Mouse (Mus musculus) CH12.LX (cell line): ENCODE data around the gene Slc4a8. TPM values are rescaled to one million over a fixed set of nuclear protein-coding genes. Genes with fewer than 3 reads are reported as not detected.

Source experiments
- DNase-seq: peaks from one replicate; pipeline ENCODE4 v3.0.0-alpha.2; 2013; ENCODE audit errors: extremely low read depth
- H3K27ac ChIP-seq: 2 replicates; pipeline ENCODE4 v1.5.1; 2012; ENCODE audit warnings: low read depth, mild to moderate bottlenecking, control low read depth, moderate library complexity; ENCODE audit not compliant: insufficient read depth
- H3K27me3 ChIP-seq: replicated peaks from 2 replicates; pipeline ENCODE3; 2012; ENCODE audit warnings: inconsistent platforms
- H3K36me3 ChIP-seq, 2 experiments: replicated peaks in 1 of 2; 2 replicates each; pipeline versions ENCODE3 to v1.6.1; 2012; ENCODE audit warnings: inconsistent platforms in 1 of 2, low read length in 1 of 2, mild to moderate bottlenecking in 1 of 2, mixed read lengths in 1 of 2, moderate library complexity in 1 of 2; ENCODE audit not compliant: control insufficient read depth in 1 of 2, insufficient read depth in 1 of 2
- H3K4me1 ChIP-seq, 2 experiments: 2 replicates each; pipeline ENCODE4 v1.6.1; 2012; ENCODE audit warnings: inconsistent platforms in 1 of 2, moderate library complexity in 1 of 2; ENCODE audit not compliant: insufficient read depth in 2 of 2, control insufficient read depth in 1 of 2
- H3K4me2 ChIP-seq: 2 replicates; pipeline ENCODE4 v1.6.1; 2012; ENCODE audit warnings: low read depth, mild to moderate bottlenecking, control low read depth; ENCODE audit not compliant: poor library complexity, insufficient read depth, severe bottlenecking
- H3K4me3 ChIP-seq, 3 experiments: fragments of 150-350 bp in 1 of 3; sonication (generic) in 1 of 3; replicated peaks in 1 of 3; 2 replicates each; pipeline versions ENCODE3 to v1.5.1; 2011 to 2012; ENCODE audit warnings: low read depth in 2 of 3, low read length in 2 of 3, mild to moderate bottlenecking in 2 of 3, moderate library complexity in 2 of 3, control low read depth in 1 of 3, improper control_type of control experiment in 1 of 3, inconsistent platforms in 1 of 3, mixed read lengths in 1 of 3; ENCODE audit not compliant: poor library complexity in 1 of 3
- H3K79me2 ChIP-seq: replicated peaks from 2 replicates; pipeline ENCODE4 v1.6.1; 2012; ENCODE audit warnings: mild to moderate bottlenecking, moderate library complexity; ENCODE audit not compliant: control insufficient read depth, poor library complexity, insufficient read depth, severe bottlenecking; ENCODE audit errors: extremely low read depth
- H3K9ac ChIP-seq: 2 replicates; pipeline ENCODE4 v1.6.1; 2012; ENCODE audit warnings: low read depth, mild to moderate bottlenecking, control low read depth, moderate library complexity; ENCODE audit not compliant: insufficient read depth
- H3K9me3 ChIP-seq: replicated peaks from 2 replicates; pipeline ENCODE3; 2012; ENCODE audit warnings: low read length, inconsistent platforms, mixed read lengths
- CTCF ChIP-seq, 2 experiments: IDR thresholded peaks in 1 of 2; conservative IDR thresholded peaks in 1 of 2; 2 replicates each; pipeline ENCODE4 v1.5.1; 2011 to 2012; ENCODE audit warnings: low read depth in 2 of 2, low read length in 2 of 2, improper control_type of control experiment in 1 of 2, inconsistent platforms in 1 of 2, mild to moderate bottlenecking in 1 of 2, moderate library complexity in 1 of 2
- ELF1 ChIP-seq: IDR thresholded peaks from 2 replicates; pipeline ENCODE4 v1.6.1; 2014; ENCODE audit warnings: low read depth, mild to moderate bottlenecking, inconsistent platforms, low read length, improper control_type of control experiment
- GABPA ChIP-seq: IDR thresholded peaks from 2 replicates; pipeline ENCODE4 v1.6.1; 2012; ENCODE audit warnings: low read depth, low read length, improper control_type of control experiment, inconsistent platforms; ENCODE audit not compliant: insufficient replicate concordance
- HCFC1 ChIP-seq: IDR thresholded peaks from 2 replicates; pipeline ENCODE4 v1.6.1; 2012; ENCODE audit warnings: low read depth, mild to moderate bottlenecking, inconsistent platforms, low read length, improper control_type of control experiment
- JUN ChIP-seq: IDR thresholded peaks from 2 replicates; pipeline ENCODE4 v1.6.1; 2011; ENCODE audit warnings: low read depth, mild to moderate bottlenecking, low read length, improper control_type of control experiment, moderate library complexity; ENCODE audit not compliant: insufficient read depth
- JUND ChIP-seq: conservative IDR thresholded peaks from 2 replicates; pipeline ENCODE4 v1.6.1; 2011; ENCODE audit warnings: low read depth, low read length, improper control_type of control experiment
- MAX ChIP-seq: IDR thresholded peaks from 2 replicates; pipeline ENCODE4 v1.6.1; 2011; ENCODE audit warnings: low read length, improper control_type of control experiment
- MAZ ChIP-seq: IDR thresholded peaks from 2 replicates; pipeline ENCODE4 v1.6.1; 2012; ENCODE audit warnings: low read depth, mild to moderate bottlenecking, inconsistent platforms, low read length, improper control_type of control experiment, moderate library complexity
- MEF2A ChIP-seq: IDR thresholded peaks from 2 replicates; pipeline ENCODE4 v1.6.1; 2014; ENCODE audit warnings: low read depth, mild to moderate bottlenecking, inconsistent platforms, low read length, improper control_type of control experiment, borderline replicate concordance
- MXI1 ChIP-seq: IDR thresholded peaks from 2 replicates; pipeline ENCODE4 v1.6.1; 2011; ENCODE audit warnings: mild to moderate bottlenecking, low read depth, low read length, improper control_type of control experiment
- NELFE ChIP-seq: IDR thresholded peaks from 2 replicates; pipeline ENCODE4 v1.6.1; 2011; ENCODE audit warnings: low read depth, low read length, improper control_type of control experiment
- NRF1 ChIP-seq: IDR thresholded peaks from 2 replicates; pipeline ENCODE4 v1.6.1; 2014; ENCODE audit warnings: low read depth, mild to moderate bottlenecking, inconsistent platforms, low read length, improper control_type of control experiment, moderate library complexity
- RAD21 ChIP-seq: IDR thresholded peaks from 2 replicates; pipeline ENCODE4 v1.6.1; 2011; ENCODE audit warnings: low read depth, mild to moderate bottlenecking, low read length, improper control_type of control experiment, moderate library complexity
- RCOR1 ChIP-seq: conservative IDR thresholded peaks from 2 replicates; pipeline ENCODE4 v1.6.1; 2012; ENCODE audit warnings: low read depth, mild to moderate bottlenecking, inconsistent platforms, low read length, improper control_type of control experiment
- TBP ChIP-seq: conservative IDR thresholded peaks from 2 replicates; pipeline ENCODE4 v1.6.1; 2011; ENCODE audit warnings: low read depth, low read length, improper control_type of control experiment
- UBTF ChIP-seq: IDR thresholded peaks from 2 replicates; pipeline ENCODE4 v1.6.1; 2012; ENCODE audit warnings: low read depth, mild to moderate bottlenecking, inconsistent platforms, low read length, improper control_type of control experiment, moderate library complexity
- USF1 ChIP-seq: IDR thresholded peaks from 2 replicates; pipeline ENCODE4 v1.6.1; 2014; ENCODE audit warnings: low read depth, mild to moderate bottlenecking, inconsistent platforms, low read length, improper control_type of control experiment
- ZC3H11A ChIP-seq: IDR thresholded peaks from 2 replicates; pipeline ENCODE4 v1.6.1; 2012; ENCODE audit warnings: low read depth, mild to moderate bottlenecking, inconsistent platforms, low read length, improper control_type of control experiment
- ZKSCAN1 ChIP-seq: IDR thresholded peaks from 2 replicates; pipeline ENCODE4 v1.6.1; 2012; ENCODE audit warnings: low read depth, inconsistent platforms, low read length, improper control_type of control experiment, borderline replicate concordance
- ZMIZ1 ChIP-seq: IDR thresholded peaks from 2 replicates; pipeline ENCODE4 v1.6.1; 2012; ENCODE audit warnings: low read depth, mild to moderate bottlenecking, inconsistent platforms, low read length, improper control_type of control experiment
- dilution Hi-C: fragments of 300-500 bp; cut with MboI; formaldehyde crosslinking; loops from 2 replicates; pipeline ENCODE4 v1.14.3; 2020; ENCODE audit warnings: low sequenced_read_pairs; ENCODE audit not compliant: extremely low pct_unique_long_range_greater_than_20kb, extremely low pct_ligation_motif_present
- in situ Hi-C: fragments of 300-500 bp; cut with MboI; formaldehyde crosslinking; loops from 3 replicates; pipeline ENCODE4 v1.14.3; 2019; ENCODE audit warnings: low sequenced_read_pairs, low pct_ligation_motif_present, low pct_unique_long_range_greater_than_20kb, mixed read lengths
- polyA plus RNA-seq: library from polyadenylated mRNA; unstranded; fragments of >175 nt; gene quantifications from 2 replicates; pipeline ENCODE4 v1.2.1, GENCODE M21; 2012; ENCODE audit warnings: low read depth; ENCODE audit not compliant: insufficient read length
- total RNA-seq, 2 experiments: library from RNA; depleted of rRNA; stranded (reverse); fragments of 300-350 nt in 1 of 2; fragments of >200 nt in 1 of 2; gene quantifications; 2 replicates each; pipeline ENCODE4 v1.2.3; 2012 to 2014

Slc4a8 gene
- total and polyA plus RNA-seq, 3 experiments, result 4.7 to 9.6 (median 5.1) TPM

DNA sequence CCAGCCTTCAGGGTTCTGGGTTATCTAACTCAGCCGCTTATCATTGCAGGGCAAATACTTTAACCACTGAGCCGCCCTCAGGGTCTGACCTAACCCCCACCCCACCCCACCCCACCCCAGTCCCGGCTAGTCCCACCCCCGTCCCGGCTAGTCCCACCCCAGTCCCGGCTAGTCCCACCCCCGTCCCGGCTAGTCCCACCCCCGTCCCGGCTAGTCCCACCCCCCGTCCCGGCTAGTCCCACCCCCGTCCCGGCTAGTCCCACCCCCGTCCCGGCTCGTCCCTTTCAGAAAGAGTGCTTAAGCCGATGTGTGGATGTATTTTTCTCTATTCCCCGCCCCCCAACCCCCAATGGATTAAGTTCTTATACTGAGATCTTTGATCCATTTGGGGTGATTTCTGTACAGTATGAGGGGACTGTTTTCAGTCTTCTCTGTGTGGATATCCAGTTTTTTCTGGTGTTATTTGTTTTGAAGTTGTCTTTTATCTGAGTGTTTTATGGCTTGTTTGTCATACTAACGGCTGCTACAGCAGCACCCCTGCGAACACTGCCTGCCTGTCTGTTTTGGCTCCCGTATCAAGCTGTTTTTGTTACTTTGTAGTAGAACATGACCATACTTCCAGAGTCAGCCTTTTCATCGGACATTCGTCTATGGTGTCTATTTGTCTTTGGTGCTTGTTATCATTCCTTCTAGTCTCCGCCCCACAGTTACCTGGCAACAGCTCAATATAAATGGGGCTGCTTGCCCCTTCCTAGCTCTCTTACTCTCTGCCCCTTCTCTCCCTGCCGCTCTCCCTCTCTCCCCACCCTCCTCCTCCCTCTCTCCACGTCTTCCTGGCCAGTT, 14.2 kb upstream of the Slc4a8 start:
- dilution Hi-C loops, result no loop called here
- Histone ChIP-seq H3K36me3 (no peaks in the 10 kb centered on the region), H3K4me3 (peak overlapping the region in 1 of 3 experiments; percentile 23), H3K9me3 (no peaks in the 10 kb centered on the region), H3K9ac (peak overlapping the region; percentile 36; the same call in 1 of the 2 replicates), H3K79me2 (no peaks in the 10 kb centered on the region), H3K27ac (no peak overlapping the region), H3K4me1 (peaks cover 3 to 4% of the 10 kb centered on the region in 2 experiments; a peak in 3 of 4 replicates), H3K27me3 (peaks cover 13% of the 10 kb centered on the region), H3K4me2 (peak overlapping the region; percentile 86)
- DNase-seq, result no peak
- in situ Hi-C loops, result no loop called here
- TF ChIP-seq HCFC1, result no peak
- TF ChIP-seq RCOR1, result no peak
- no peak for TF ChIP-seq JUND
- no peak for TF ChIP-seq JUN
- no peak for TF ChIP-seq ELF1
- TF ChIP-seq NELFE, result no peak
- no peak for TF ChIP-seq ZKSCAN1
- no peak for TF ChIP-seq MAX
- no peak for TF ChIP-seq GABPA
- no peak for TF ChIP-seq RAD21
- TF ChIP-seq MEF2A, result no peak
- no peak for TF ChIP-seq MAZ

GRCm38 (mm10) chr15:100748584-100748983, 13.0 kb upstream of the Slc4a8 start:
- TF ChIP-seq NELFE (no peak), ZC3H11A (no peak), USF1 (no peak), MAX (no peak), ZMIZ1 (no peak), CTCF (conservative IDR thresholded peaks at IDR 0.05 in 1 of 2, IDR thresholded peaks at IDR 0.05 in 1 of 2; ENCODE audit: low read depth in 2 of 2, low read length in 2 of 2) (no peak), TBP (no peak), NRF1 (no peak), UBTF (no peak), MXI1 (no peak)
- H3K36me3 ChIP-seq, result no peaks in the 10 kb centered on the region
- dilution Hi-C loops (no loop called here), in situ Hi-C loops (no loop called here)
- H3K4me1 ChIP-seq, result peaks cover 3 to 4% of the 10 kb centered on the region in 2 experiments; a peak in 3 of 4 replicates
- no peak overlapping the region for H3K4me2 ChIP-seq
- no peak overlapping the region for H3K4me3 ChIP-seq
- no peak for DNase-seq
- no peak overlapping the region for H3K9ac ChIP-seq
- no peaks in the 10 kb centered on the region for H3K79me2 ChIP-seq
- H3K27ac ChIP-seq, result no peak overlapping the region
- H3K9me3 ChIP-seq, result no peaks in the 10 kb centered on the region
- H3K27me3 ChIP-seq, result peaks cover 13% of the 10 kb centered on the region
